Mouse (Mus musculus): ENCODE measurements around the gene Myadm.
"Not testable (repeated sequence)": the region's sequence is repeated elsewhere in the genome, so short reads cannot be mapped to it uniquely, and the experiment has no call there.

Gene Myadm

DNA sequence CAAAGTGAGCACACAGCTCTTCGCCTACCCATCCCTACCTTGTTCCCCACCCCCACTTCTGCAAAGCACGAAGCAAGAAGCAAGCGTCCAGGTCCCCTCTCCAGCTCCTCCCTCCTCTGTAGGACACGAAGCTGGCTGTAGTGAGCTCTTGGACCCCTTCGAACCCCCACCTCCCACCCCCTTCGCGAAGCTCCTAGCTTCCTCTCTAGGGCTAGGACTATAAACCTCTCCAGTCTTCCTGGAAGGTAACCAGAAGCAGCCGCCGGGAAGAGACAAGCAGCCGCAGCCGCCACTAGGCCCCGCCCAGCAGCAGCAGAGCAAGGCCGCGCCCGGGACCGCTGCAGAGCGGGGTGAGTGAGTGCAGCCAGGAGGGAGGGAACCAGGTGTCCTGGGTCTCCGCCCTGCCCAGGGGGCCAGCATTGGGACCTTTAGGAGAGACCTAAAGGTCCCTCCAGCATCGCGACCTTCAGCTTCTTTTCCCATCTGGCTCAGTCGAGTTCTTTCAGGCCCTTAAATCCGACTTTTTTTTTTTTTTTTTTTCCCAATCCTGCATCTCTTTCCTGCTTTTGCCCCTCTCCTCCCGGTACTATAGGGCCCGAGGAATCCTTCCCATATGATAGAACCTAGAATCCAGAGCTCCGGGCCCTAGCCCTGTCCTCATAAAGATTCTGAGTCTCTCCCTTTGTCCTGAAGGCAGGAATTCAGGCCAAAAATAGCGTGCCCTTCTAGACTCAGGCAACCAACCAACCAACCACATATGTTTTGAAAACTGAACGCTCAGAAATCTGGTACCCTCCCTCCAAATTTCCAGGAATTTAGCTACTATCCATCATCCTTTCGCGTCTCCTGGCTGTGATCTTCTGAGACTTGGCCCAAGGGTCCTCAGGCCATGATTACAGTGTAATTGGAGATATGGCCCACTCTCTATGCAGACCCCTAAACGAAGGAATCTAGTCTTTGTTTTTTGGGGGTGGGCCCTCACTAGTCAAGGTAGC is at the start of gene Myadm, which contains the start of gene Prkcg:
TSS of gene Myadm (plus strand) at position 105 of the 995 bp plus-strand sequence.
TSS of gene Prkcg (plus strand) at position 204 of the 995 bp plus-strand sequence.
- in situ Hi-C loops (cut with MboI, MseI): no loop called here

DNA sequence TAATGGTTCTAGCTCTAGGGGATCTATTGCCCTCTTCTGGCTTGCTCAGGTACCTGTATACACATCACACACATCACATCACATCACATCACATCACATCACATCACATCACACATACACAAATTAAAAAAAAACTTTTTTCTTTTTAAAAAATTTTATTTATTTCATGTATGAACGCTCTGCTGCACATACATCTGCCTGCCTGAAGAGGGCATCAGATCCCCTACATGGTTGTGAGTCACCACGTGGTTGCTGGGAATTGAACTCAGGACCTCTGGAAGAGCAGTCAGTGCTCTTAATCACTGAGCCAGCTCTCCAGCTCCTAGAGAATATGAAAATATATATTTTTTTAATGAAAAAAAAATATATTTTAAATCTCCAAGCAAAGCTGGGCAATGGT is 49.7 kb upstream of the Myadm start:
- in situ Hi-C loops (cut with MboI, MseI): no loop called here

DNA sequence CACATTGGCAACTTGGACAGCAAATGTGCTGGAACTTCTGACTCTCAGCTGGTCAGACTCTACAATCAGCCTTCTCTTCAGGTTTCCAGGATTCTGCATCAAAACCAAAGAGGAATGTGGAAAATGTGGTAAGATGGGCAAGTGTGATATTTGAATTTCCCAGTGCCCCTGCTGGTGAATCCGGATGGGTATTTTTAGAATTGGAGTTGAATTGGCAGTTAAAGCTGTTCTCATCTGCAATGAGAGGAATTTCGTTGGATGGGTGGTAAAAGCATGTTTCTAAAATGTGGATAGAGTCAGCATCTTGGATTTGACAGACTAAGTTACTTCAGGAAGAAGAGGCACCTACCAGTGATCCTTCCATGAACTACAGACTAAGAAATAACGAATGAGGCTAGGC is 28.2 kb upstream of the Myadm start:
- in situ Hi-C loops (cut with MboI, MseI): no loop called here

DNA sequence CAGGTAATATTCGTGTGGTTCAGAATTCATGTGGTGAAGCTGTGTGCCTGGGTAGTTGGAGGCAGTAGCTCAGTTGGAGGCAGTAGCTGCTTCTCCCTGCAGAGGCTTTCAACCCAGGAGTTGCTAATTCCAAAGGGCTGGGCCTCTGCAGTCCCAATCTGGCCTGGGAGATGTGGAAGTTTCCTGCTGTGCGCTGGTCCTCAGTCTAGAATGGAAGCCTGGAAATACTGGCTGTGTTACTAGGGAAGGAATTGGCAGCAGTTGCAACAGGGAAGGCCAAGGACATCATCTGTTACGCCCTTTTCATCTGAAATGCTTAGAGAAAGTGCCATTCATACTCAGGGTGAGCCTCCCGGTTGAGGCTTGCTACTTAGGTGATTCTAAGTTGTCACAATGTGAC is 27.4 kb upstream of the Myadm start:
- in situ Hi-C loops (cut with MboI, MseI): no loop called here

DNA sequence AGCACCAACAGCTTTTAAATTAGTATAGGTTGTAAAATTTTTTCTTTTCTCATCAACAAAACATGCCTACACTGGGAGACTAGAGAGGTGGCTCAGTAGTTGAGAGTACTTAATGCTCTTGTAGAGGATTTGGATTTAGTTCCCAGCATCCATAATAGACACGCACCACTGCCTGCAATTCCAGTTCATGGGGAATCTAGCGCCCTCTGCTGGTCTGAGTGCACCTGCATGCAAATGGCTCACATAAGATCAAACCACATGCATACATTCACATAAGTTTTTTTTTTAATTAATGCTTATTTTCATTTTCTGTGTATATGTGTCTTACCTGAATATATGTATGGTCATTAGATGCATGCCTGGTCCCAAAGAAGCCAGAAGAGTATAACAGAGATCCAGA is 26.1 kb upstream of the Myadm start:
- in situ Hi-C loops (cut with MboI, MseI): no loop called here

DNA sequence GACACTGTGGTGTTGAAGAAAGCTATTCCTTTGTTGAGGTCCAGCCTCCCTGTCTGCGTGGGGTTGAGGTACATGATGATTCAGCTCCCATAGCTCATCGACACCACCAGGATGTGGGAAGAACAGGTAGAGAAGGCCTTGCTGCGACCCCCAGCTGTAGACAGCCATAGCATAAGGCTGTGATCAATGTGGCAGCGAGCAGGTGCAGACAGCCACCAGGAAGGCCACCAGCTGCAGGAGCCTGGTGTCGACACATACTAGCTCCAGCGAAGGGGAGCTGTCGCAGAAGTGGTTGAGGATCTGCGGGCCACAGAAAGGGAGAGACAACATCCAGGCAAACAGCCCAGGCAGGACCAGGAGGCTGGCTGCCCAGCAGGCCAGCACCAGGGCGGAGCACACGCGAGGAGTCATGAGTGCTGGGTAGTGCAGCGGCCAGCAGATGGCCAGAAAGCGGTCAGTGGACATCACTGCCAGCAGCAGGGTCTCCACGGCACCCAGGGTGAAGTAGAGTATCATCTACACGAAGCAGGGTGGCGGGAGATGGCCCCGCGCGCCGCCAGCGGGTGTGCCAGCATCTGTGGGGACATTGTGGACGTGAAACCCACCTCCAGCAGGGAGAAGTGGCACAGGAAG is 24.4 kb upstream of the Myadm start:
- in situ Hi-C loops (cut with MboI, MseI): no loop called here

DNA sequence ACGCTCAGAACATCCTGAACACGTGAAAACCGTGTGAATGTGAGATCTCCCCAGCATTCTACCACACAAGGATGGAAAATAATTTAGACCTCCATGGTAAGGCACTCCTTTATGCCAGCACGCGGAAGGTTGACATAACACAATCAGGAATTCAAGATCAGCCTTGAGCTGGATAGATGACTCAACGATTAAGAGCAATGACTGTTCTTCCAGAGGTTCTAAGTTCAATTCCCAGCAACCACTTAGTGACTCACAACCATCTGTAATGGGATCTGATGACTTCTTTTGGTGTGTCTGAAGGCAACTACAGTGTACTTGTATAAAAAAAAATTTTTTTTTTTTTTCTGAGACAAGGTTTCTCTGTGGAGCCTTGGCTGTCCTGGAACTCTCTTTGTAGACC is 23.6 kb upstream of the Myadm start:
- in situ Hi-C loops (cut with MboI, MseI): no loop called here

DNA sequence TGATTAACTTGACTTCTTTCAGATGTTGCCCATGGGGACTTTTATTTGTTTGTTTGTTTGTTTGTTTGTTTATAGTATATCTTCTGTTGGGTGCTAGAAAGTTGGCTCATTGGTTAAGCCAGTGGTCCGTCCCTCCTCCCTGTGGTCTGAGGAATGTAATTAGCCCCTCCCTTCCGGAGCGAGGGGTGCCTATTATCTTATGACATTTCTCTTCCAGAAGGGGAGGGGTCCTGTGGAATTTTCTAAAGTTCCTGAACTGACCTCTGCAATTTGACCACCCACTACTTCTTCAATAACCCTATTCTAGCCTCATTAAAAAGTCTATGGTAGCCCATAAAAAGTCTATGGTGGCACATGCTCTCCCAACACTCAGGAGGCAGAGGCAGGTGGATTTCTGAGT is 21.6 kb upstream of the Myadm start:
- in situ Hi-C loops (cut with MboI, MseI): no loop called here

DNA sequence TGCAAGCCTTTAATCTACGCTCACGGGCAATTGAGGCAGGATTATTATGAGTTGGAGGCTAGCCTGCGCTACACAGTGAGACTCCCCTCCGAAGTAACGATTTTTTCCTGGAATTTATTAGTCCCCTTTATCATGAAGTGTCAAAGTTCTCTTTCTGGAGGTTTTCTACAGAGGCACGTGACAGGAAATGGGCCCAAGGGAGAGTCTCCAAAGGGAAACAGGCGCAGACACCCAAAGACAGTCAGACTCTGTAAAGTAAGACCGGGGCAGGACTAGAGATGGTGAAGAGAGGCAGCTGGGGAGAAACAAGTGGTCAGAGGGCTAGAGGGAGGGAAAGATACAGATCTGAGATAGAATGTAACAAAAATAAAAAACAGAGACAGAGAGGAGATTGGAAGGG is 21.0 kb upstream of the Myadm start:
- in situ Hi-C loops (cut with MboI, MseI): no loop called here

DNA sequence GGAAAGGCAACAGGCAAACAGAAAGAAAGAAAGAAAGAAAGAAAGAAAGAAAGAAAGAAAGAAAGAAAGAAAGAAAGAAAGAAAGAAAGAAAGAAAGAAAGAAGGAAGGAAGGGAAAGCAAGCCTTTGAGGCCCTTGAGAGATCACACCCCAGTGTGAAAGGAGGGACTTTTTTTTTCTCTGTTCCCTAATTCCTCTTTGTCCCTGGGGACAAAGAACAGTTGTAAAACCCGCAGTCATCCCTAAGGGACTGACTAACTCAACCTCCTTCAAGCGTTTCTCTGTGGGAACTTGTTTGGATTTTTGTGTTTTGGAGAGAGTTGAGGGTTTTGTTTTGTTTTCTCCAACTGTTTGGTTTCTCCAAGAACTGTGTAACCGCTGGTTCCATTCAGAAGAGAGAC is 20.6 kb upstream of the Myadm start:
- in situ Hi-C loops (cut with MboI, MseI): no loop called here

DNA sequence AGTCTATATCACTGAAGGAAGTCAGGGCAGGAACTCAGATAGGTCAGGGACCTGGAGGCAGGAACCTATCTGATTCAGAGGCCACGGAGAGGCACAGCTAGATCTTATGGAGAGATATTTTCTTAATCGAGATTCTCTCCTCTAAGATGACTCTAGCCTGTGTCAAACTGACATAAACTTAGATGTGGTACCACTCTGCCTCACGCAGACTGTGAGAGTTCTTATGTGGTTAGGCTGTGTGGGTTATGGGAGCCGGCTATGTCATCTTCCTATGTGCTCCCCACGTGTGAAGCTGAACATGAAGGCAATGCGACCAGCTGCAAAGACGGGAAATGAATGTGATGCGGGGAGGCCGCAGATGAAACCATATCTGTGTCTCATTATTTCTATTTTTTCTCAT is 16.7 kb upstream of the Myadm start:
- in situ Hi-C loops (cut with MboI, MseI): no loop called here

DNA sequence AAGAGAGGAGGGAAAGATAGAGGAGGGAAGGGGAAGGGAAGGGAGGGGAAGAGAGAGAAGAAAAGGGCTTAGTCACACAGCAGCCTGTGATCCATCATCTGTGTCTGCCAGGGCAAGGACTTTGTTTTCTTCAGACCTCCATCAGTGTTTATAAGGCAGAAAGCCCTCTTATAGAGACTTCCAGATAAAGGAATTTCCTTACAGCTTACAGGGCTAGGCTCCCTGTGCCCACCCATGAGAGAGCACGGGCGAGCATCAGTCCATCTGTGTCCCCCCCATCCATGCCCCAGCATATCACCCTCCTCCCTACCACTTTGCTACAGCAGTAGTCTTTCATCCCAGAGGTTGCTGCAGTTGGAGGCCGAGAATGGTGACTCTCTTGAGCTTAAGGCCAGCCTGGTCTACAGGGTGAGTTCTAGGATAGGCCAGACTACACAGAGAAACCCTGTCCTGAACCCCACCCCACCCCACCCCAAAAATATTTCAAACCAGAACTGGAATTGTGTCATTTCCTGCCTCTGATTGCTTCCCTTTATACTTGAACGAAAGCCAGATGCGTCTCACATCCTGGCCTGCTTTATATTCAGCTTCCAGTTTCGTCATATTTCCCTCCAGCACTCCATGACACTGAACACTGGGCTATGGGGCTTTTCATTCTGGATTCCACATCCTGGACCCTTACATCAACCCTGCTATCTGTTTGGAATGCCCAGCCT is 13.3 kb upstream of the Myadm start:
- in situ Hi-C loops (cut with MboI, MseI): no loop called here

DNA sequence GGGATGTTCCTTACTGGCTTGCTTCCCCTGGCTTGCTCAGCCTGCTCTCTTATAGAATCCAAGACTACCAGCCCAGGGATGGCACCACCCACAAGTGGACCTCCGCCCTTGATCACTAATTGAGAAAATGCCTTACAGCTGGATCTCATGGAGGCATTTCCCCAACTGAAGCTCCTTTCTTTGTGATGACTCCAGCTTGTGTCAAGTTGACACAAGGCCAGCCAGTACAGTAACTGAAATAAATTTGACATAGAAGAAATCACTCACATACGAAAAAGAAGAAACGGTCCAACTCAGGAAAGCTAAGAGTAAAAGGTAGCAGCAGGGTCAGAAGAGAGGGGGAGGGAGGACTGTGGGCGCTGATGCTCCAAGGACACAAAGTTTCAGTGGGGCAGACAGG is 12.1 kb upstream of the Myadm start:
- in situ Hi-C loops (cut with MboI, MseI): not testable (repeated sequence)

DNA sequence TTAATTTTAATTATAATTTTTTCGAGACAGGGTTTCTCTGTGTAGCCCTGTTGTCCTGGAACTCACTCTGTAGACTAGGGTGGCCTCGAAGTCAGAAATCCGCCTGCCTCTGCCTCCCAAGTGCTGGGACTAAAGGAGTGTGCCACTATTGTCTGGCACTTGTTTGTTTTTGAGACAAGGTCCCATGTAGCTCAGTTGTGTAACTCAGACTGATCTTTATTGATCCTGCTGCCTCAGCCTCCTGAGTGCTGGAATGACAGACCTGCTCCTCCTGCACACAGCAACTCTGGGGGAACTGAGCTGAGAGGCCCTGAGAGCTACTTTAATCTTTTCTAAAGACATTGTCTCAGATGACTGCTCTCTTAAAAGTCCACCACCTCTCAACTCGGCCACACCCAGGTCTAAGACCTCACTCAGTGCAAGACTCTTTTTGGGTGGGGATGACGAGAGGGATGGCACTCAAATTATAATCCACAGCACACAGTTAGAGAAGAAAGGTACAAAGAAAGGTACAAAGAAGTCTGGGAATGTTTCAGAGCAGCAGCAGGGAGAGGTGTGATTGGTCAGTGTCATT is 8.7 kb upstream of the Myadm start:
- in situ Hi-C loops (cut with MboI, MseI): loop anchor here in 1 of 2 experiments (5.0 kb wide), 1 partner anchor 48 kb away; no protein-coding TSS in a partner anchor

DNA sequence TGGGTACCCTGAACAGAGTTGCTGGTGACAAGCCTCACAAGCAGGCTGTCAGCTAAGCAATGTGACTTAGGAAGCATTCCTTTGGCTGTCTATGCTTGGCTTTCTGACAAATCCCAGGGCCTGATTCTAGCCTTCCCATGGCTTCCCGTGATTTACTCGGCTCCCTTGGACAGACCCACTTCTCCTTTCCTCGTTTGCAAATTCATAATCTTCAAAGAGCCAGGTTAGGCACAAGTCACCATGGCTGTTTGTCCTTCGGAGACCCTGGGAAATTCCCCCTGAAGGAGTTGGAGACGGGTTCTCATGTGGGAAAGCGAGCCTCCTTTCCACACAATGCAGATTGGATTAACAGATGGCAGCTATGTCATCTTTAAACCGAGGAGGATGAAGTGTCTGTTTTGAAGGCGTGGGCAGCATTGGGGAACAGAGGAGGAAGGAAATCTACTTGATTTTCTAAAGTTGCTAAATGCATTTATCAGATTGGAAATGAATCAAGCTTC is 8.2 kb upstream of the Myadm start:
- in situ Hi-C loops (cut with MboI, MseI): loop anchor here in 1 of 2 experiments (5.0 kb wide), 1 partner anchor 48 kb away; no protein-coding TSS in a partner anchor

DNA sequence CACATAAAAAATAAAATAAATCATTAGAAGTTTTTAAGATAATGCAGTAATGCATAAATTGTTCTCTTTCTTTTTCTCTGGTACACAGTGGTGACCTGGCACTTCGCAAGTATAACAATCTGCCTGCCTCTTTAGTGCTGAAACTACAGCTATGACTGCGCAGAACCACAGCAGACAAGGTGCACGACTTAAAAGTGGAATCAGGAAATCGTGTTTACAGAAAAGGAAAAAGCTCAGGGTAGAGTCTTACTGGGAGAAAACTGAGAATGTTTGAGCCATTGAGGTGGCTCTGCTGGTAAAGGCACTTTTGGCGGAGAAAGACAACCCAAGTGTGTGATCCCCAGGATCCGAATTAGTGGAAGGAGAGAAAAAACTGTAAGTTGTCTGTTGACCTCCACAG is 7.1 kb upstream of the Myadm start:
- in situ Hi-C loops (cut with MboI, MseI): loop anchor here in 1 of 2 experiments (5.0 kb wide), 1 partner anchor 49 kb away; no protein-coding TSS in a partner anchor

DNA sequence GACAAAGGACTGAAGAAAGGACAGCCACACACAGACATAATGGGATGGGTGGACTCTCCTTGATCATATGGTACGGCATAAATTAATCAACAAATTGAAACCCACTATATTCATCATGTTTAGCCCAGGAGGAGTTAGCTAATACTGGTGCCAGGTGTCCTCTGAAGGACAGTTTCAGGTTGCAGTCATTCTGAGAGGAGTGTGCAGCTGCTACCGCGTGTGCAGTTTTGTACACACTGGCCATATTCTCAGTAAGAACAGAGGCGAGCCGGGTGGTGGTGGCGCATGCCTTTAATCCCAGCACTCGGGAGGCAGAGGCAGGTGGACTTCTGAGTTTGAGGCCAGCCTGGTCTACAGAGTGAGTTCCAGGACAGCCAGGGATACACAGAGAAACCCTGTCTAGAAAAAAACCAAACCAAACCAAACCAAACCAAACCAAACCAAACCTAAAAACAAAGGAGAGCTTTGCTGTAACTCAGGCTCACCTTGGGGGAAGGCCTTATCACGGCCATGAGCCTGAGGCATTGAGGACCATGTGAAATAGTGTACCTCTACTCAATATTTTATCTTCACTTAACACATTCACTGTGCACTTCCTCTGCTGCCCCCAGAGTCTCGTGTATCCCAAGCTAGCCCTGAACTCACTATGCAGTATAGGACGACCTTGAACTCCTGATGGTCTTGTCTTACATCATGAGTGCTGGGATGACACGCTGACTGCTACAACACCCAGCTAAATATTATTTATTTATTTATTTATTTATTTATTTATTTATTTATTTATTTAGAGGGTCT is 5.6 kb upstream of the Myadm start:
- in situ Hi-C loops (cut with MboI, MseI): loop anchor here in 1 of 2 experiments (5.0 kb wide), 1 partner anchor 51 kb away; no protein-coding TSS in a partner anchor

DNA sequence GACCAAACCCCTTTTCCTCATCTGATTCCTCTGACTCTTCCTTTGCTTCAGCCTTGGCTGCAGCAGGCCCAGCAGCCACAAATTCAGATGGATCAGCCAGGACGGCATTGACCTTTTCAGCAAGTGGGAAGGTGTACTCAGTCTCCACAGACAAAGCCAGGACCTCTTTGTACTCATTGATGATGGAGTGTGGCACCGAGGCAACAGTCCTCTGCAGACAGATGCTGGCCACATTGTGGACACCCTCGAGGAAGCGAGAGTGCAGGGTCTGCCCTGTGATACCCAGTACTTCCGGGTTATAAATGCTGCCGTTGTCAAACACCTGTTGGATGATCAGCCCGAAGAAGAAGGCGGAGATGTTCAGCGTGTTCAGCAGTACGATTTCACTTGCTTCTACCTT is 4.3 kb upstream of the Myadm start:
- in situ Hi-C loops (cut with MboI, MseI): loop anchor here in 1 of 2 experiments (5.0 kb wide), 1 partner anchor 52 kb away; no protein-coding TSS in a partner anchor

DNA sequence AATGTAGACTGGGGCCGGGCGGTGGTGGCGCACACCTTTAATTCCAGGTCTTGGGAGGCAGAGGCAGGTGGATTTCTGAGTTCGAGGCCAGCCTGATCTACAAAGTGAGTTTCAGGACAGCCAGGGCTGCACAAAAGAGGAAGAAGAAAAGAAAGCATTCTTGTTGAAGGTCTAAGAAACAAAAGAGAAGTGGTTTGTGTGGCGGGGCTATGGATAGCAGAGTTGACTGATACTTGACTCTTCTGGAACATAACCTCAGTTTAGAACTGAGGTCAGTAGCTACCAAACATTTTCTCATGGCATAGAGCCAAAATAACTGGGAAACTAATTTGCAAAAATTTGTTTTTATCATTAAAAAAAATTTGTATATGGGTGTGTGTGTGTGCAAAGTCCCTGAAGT is 2.8 kb upstream of the Myadm start:
- in situ Hi-C loops (cut with MboI, MseI): no loop called here

DNA sequence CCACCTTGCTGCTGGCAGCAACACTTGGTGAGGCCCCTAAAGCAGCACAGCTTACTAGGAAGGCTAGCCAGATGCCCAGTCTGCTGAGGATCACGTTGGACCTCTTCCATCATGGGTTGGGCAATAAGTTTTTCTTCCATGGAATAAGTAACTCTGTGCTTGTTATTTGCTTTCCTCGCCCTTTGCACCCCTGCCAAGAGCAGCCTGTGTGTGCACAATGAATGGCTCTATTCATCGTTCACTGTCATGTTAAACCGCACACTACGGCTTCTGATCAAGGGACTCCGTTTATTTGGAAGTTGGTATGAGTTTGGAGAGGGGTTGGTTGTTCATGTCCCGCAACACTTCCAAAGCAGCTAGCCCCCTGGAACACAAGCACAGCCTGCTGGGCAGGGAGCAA is 1.7 kb upstream of the Myadm start:
- in situ Hi-C loops (cut with MboI, MseI): no loop called here

Measured in T-helper 17 cell (primary cell).